Mouse (Mus musculus): Measurements from ENCODE around the gene Ltbp1. TPM values are rescaled to one million over a fixed set of nuclear protein-coding genes. Genes with fewer than 3 reads are reported as not detected.

The Ltbp1 gene
- polyA plus RNA-seq, 1 experiment from 2014 or later = 4.8 TPM

- Histone ChIP-seq H3K36me3 (no peaks in the 10 kb centered on the region), H3K4me3 (no peak overlapping the region), H3K27me3 (ENCODE audit: insufficient read depth, poor library complexity, severe bottlenecking) (no peaks in the 10 kb centered on the region), H3K9me3 (no peaks in the 10 kb centered on the region), H3K27ac (no peak overlapping the region), H3K4me1 (replicated peaks) (peaks cover 19% of the 10 kb centered on the region; the same call in 1 of the 2 replicates)
- 68% methylated on average over 7 of the region's 7 CpGs for WGBS
- DNase-seq (ENCODE audit: low spot score) = no peak
Observed at GRCm38 (mm10) chr17:75440619-75441018, 435.3 kb downstream of the Ltbp1 start.

- 95% methylated on average over 5 of the region's 5 CpGs for WGBS
- Histone ChIP-seq H3K4me1 (replicated peaks) (peaks cover 19% of the 10 kb centered on the region; the same call in 1 of the 2 replicates), H3K27ac (no peak overlapping the region), H3K27me3 (ENCODE audit: insufficient read depth, poor library complexity, severe bottlenecking) (no peaks in the 10 kb centered on the region), H3K36me3 (no peaks in the 10 kb centered on the region), H3K4me3 (no peak overlapping the region), H3K9me3 (no peaks in the 10 kb centered on the region)
- no peak for DNase-seq (ENCODE audit: low spot score)
Observed at GRCm38 (mm10) chr17:75441260-75441830, 436.0 kb downstream of the Ltbp1 start.
